Mouse (Mus musculus) MEL (cell line): ENCODE data around the gene Ncln. TPM values are rescaled to one million over a fixed set of nuclear protein-coding genes. Genes with fewer than 3 reads are reported as not detected.
A peak's percentile ranks its signal among the peaks of the same experiment; 100 is the strongest.

Experiments used
- DNase-seq: peaks from one replicate; pipeline ENCODE4 v3.0.0; 2011; ENCODE audit warnings: low read depth, low spot score
- H3K27ac ChIP-seq: 2 replicates; pipeline ENCODE4 v1.5.1; 2012; ENCODE audit warnings: low read depth, mild to moderate bottlenecking, control low read depth, low read length, moderate library complexity; ENCODE audit not compliant: control insufficient read depth
- H3K27me3 ChIP-seq, 2 experiments: fragments of 150-350 bp in 1 of 2; sonication (generic) in 1 of 2; 2 replicates each; pipeline ENCODE4 v1.6.1; 2012; ENCODE audit warnings: low read length in 2 of 2, mild to moderate bottlenecking in 2 of 2, improper control_type of control experiment in 1 of 2, moderate library complexity in 1 of 2; ENCODE audit not compliant: insufficient read depth in 2 of 2, control insufficient read depth in 1 of 2
- H3K36me3 ChIP-seq, 2 experiments: 2 replicates each; pipeline ENCODE4 v1.6.1; 2012 to 2014; ENCODE audit warnings: low read length in 2 of 2, improper control_type of control experiment in 1 of 2, inconsistent platforms in 1 of 2, mild to moderate bottlenecking in 1 of 2; ENCODE audit not compliant: insufficient read depth in 2 of 2, control insufficient read depth in 1 of 2
- H3K4me1 ChIP-seq, 2 experiments: fragments of 150-350 bp in 1 of 2; sonication (generic) in 1 of 2; 2 replicates each; pipeline ENCODE4 v1.6.1; 2012; ENCODE audit warnings: low read length in 2 of 2, improper control_type of control experiment in 1 of 2, mild to moderate bottlenecking in 1 of 2; ENCODE audit not compliant: insufficient read depth in 2 of 2, control insufficient read depth in 1 of 2
- H3K4me3 ChIP-seq, 2 experiments: fragments of 150-350 bp in 1 of 2; sonication (generic) in 1 of 2; 2 replicates each; pipeline ENCODE4 v1.5.1; 2012; ENCODE audit warnings: low read depth in 2 of 2, low read length in 2 of 2, mild to moderate bottlenecking in 2 of 2, moderate library complexity in 2 of 2, control low read depth in 1 of 2, improper control_type of control experiment in 1 of 2; ENCODE audit not compliant: control insufficient read depth in 1 of 2, insufficient read depth in 1 of 2
- H3K79me2 ChIP-seq: 2 replicates; pipeline ENCODE4 v1.6.1; 2012; ENCODE audit warnings: mild to moderate bottlenecking, low read length, moderate library complexity; ENCODE audit not compliant: control insufficient read depth, poor library complexity, insufficient read depth
- H3K9ac ChIP-seq: 2 replicates; pipeline ENCODE4 v1.6.1; 2012; ENCODE audit warnings: low read depth, mild to moderate bottlenecking, control low read depth, low read length, moderate library complexity; ENCODE audit not compliant: control insufficient read depth, poor library complexity, severe bottlenecking
- H3K9me3 ChIP-seq: fragments of 150-350 bp; sonication (generic); replicated peaks from 2 replicates; pipeline ENCODE4 v1.6.1; 2012; ENCODE audit warnings: mild to moderate bottlenecking, low read length, improper control_type of control experiment, moderate library complexity; ENCODE audit not compliant: insufficient read depth
- BHLHE40 ChIP-seq: IDR thresholded peaks from 2 replicates; pipeline ENCODE4 v1.6.1; 2012; ENCODE audit warnings: low read depth, mild to moderate bottlenecking, inconsistent platforms, low read length, improper control_type of control experiment, borderline replicate concordance
- CHD1 ChIP-seq: IDR thresholded peaks from 2 replicates; pipeline ENCODE4 v1.6.1; 2012; ENCODE audit warnings: low read depth, mild to moderate bottlenecking, inconsistent platforms, low read length, improper control_type of control experiment
- E2F4 ChIP-seq: IDR thresholded peaks from 2 replicates; pipeline ENCODE4 v1.6.1; 2011; ENCODE audit warnings: low read depth, low read length, improper control_type of control experiment, borderline replicate concordance
- ETS1 ChIP-seq: IDR thresholded peaks from 2 replicates; pipeline ENCODE4 v1.6.1; 2012; ENCODE audit warnings: low read depth, mild to moderate bottlenecking, inconsistent platforms, low read length, improper control_type of control experiment, moderate library complexity
- GABPA ChIP-seq: IDR thresholded peaks from 2 replicates; pipeline ENCODE4 v1.6.1; 2012; ENCODE audit warnings: low read depth, mild to moderate bottlenecking, inconsistent platforms, low read length, improper control_type of control experiment, moderate library complexity
- HCFC1 ChIP-seq: IDR thresholded peaks from 2 replicates; pipeline ENCODE4 v1.6.1; 2012; ENCODE audit warnings: low read depth, mild to moderate bottlenecking, inconsistent platforms, low read length, improper control_type of control experiment, moderate library complexity
- KAT2A ChIP-seq: conservative IDR thresholded peaks from 2 replicates; pipeline ENCODE4 v1.6.1; 2012; ENCODE audit warnings: low read depth, low read length, improper control_type of control experiment, inconsistent platforms
- MAX ChIP-seq: IDR thresholded peaks from 2 replicates; pipeline ENCODE4 v1.6.1; 2011; ENCODE audit warnings: low read length, improper control_type of control experiment
- MAZ ChIP-seq: IDR thresholded peaks from 2 replicates; pipeline ENCODE4 v1.6.1; 2012; ENCODE audit warnings: low read depth, mild to moderate bottlenecking, inconsistent platforms, low read length, improper control_type of control experiment
- MEF2A ChIP-seq: IDR thresholded peaks from 2 replicates; pipeline ENCODE4 v1.6.1; 2014; ENCODE audit warnings: low read depth, mild to moderate bottlenecking, inconsistent platforms, low read length, improper control_type of control experiment; ENCODE audit not compliant: poor library complexity, insufficient replicate concordance, severe bottlenecking; ENCODE audit errors: extremely low read depth
- MYC ChIP-seq: IDR thresholded peaks from 2 replicates; pipeline ENCODE4 v1.6.1; 2011; ENCODE audit warnings: low read depth, mild to moderate bottlenecking, low read length, improper control_type of control experiment, moderate library complexity
- NRF1 ChIP-seq: IDR thresholded peaks from 2 replicates; pipeline ENCODE4 v1.6.1; 2014; ENCODE audit warnings: low read depth, mild to moderate bottlenecking, inconsistent platforms, low read length, improper control_type of control experiment, moderate library complexity; ENCODE audit not compliant: poor library complexity, insufficient read depth, severe bottlenecking
- POLR2A ChIP-seq, 2 experiments: IDR thresholded peaks; 2 replicates each; pipeline ENCODE4 v1.6.1; 2011 to 2012; ENCODE audit warnings: low read length in 2 of 2, mild to moderate bottlenecking in 2 of 2, control low read depth in 1 of 2, improper control_type of control experiment in 1 of 2, low read depth in 1 of 2, moderate library complexity in 1 of 2; ENCODE audit not compliant: control insufficient read depth in 1 of 2, insufficient read depth in 1 of 2, poor library complexity in 1 of 2
- RAD21 ChIP-seq: IDR thresholded peaks from 2 replicates; pipeline ENCODE4 v1.6.1; 2011; ENCODE audit warnings: mild to moderate bottlenecking, low read depth, low read length, improper control_type of control experiment
- USF1 ChIP-seq: IDR thresholded peaks from 2 replicates; pipeline ENCODE4 v1.6.1; 2014; ENCODE audit warnings: low read depth, mild to moderate bottlenecking, inconsistent platforms, low read length, improper control_type of control experiment, moderate library complexity
- ZC3H11A ChIP-seq: IDR thresholded peaks from 2 replicates; pipeline ENCODE4 v1.6.1; 2012; ENCODE audit warnings: low read depth, mild to moderate bottlenecking, inconsistent platforms, low read length, improper control_type of control experiment
- polyA plus RNA-seq, 2 experiments: library from polyadenylated mRNA; stranded (reverse) in 1 of 2; unstranded in 1 of 2; fragments of >175 nt in 1 of 2; fragments of >200 nt in 1 of 2; gene quantifications; 2 replicates each; pipeline versions ENCODE4 v1.2.1 to v1.2.4; 2012; ENCODE audit warnings: low replicate concordance in 2 of 2, low read depth in 1 of 2; ENCODE audit not compliant: insufficient read length in 2 of 2, insufficient read depth in 1 of 2, missing spikeins in 1 of 2
- total RNA-seq: library from RNA; depleted of rRNA; stranded (reverse); fragments of 300-350 nt; gene quantifications from 2 replicates; pipeline ENCODE4 v1.2.3, GENCODE M21; 2012

The Ncln gene
- total and polyA plus RNA-seq, 3 experiments, result 136 to 276 (median 215) TPM

- no peak for DNase-seq
- Histone ChIP-seq H3K79me2 (no peaks in the 10 kb centered on the region), H3K36me3 (no peaks in the 10 kb centered on the region), H3K9ac (no peak overlapping the region), H3K27ac (no peak overlapping the region), H3K9me3 (no peaks in the 10 kb centered on the region), H3K4me3 (no peak overlapping the region), H3K4me1 (peaks cover 4 to 19% of the 10 kb centered on the region in 2 experiments; a peak in 3 of 4 replicates), H3K27me3 (no peaks in the 10 kb centered on the region; a peak in 1 of 4 replicates)
- no peak for TF ChIP-seq MEF2A
- no peak for TF ChIP-seq ZC3H11A
- no peak for TF ChIP-seq BHLHE40
- no peak for TF ChIP-seq USF1
- no peak for TF ChIP-seq CHD1
- TF ChIP-seq E2F4, result no peak
- no peak for TF ChIP-seq MAX
- no peak for TF ChIP-seq GABPA
- no peak for TF ChIP-seq ETS1
- TF ChIP-seq POLR2A (IDR thresholded peaks at IDR 0.05; ENCODE audit: control insufficient read depth in 1 of 2, insufficient read depth in 1 of 2, low read depth in 1 of 2, low read length in 2 of 2, poor library complexity in 1 of 2), result no peak
- TF ChIP-seq NRF1, result no peak
- no peak for TF ChIP-seq MYC
- TF ChIP-seq KAT2A, result no peak
- no peak for TF ChIP-seq RAD21
- no peak for TF ChIP-seq HCFC1
- TF ChIP-seq MAZ, result no peak
These were observed 29.3 kb downstream of the Ncln start for GRCm38 (mm10) chr10:81466881-81467280.

GRCm38 (mm10) chr10:81466066-81466465, 30.1 kb downstream of the Ncln start:
- peaks cover 0 to 3% of the 10 kb centered on the region in 2 experiments; a peak in 2 of 4 replicates for H3K36me3 ChIP-seq
- H3K27ac ChIP-seq, result no peak overlapping the region
- no peaks in the 10 kb centered on the region for H3K79me2 ChIP-seq
- no peaks in the 10 kb centered on the region; a peak in 2 of 4 replicates for H3K27me3 ChIP-seq
- H3K9ac ChIP-seq, result no peak overlapping the region
- TF ChIP-seq NRF1, result no peak
- H3K4me1 ChIP-seq, result peaks cover 6 to 24% of the 10 kb centered on the region in 2 experiments
- no peak overlapping the region for H3K4me3 ChIP-seq
- H3K9me3 ChIP-seq, result no peaks in the 10 kb centered on the region
- DNase-seq, result peak; percentile 30
